Mouse (Mus musculus) duodenum, adult 2 months (tissue): Measurements from ENCODE around the gene Osgep. TPM values are rescaled to one million over a fixed set of nuclear protein-coding genes. Genes with fewer than 3 reads are reported as not detected.

ENCODE experiments used
- polyA plus RNA-seq: library from polyadenylated mRNA; depleted of rRNA; stranded (reverse); fragments of >200 nt; gene quantifications from 2 replicates; pipeline ENCODE4 v1.2.3, GENCODE M21; 2012; ENCODE audit warnings: low replicate concordance; rRNA removed

The Osgep gene
- polyA plus RNA-seq: 59.8 and 114 TPM in 2 replicates

DNA sequence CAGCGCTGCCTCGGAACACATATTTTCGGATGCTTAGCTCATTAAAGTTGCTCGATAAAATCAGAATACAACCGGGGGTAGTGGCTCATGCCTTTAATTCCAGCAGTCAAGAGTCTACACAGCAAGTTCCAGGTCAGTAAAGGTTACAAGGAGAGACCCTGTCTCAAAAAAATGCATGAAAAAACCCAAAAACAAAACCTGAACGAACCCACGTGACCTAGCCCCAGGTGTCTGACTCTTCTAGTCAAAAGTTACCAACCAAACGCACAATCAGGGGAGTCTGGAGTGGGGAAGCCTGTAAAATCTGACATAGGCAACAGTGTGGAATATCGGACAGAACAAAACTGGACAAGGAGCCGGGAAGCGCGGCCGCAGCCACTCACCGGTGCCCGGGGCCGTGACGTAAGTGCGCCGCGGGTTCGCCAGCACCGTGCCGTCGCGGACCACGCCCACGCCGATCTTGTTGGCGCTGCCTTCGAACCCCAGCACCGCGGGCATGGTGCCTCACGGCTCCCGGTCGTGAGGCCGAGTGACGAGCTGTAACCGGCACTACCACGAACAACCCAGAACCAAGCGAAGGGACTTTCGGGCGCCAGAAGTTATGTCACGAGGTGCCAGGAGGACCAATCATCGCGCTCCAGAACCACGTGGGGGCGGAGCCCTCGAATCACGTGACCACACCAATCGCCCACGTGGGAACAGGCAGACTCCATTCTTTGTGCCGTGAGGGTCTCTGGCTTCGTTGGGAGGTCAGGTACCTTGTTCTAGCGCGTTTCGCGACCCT, at the start of gene Osgep, which contains the start of gene Apex1:
Osgep (minus strand) TSS at position 613 of the 784 bp plus-strand sequence.
Apex1 (plus strand) TSS at position 688 of the 784 bp plus-strand sequence.

DNA sequence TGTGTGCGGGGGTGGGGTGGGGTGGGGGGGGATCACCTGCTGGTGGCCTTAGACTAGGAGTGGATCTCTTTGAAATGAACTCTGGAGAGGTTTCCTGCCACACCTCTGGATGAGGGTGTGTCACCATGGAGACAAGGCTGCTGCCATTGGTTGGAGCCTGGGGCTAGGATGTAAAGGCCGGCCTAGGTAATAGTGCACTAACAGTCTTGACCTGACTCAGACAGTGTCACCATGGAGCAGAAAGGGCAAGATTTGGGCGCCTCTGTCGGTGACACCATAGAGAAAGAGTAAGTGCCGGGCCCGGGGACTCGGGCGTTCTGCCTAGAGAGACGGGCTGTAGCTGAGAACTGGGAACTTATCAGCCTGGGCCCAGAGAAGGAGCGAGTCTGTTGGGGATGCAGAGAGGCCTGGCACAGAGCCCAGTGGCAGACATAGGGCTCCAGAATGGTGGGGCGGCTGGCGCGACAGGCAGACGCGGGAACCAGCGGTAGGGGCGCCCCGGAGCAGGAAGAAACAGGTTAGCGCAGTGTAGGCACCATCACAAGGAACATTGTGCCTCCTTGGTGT, 31.3 kb upstream of the Osgep start, which contains the start of gene Pnp2:
Pnp2 (plus strand) TSS at position 51 of the 567 bp plus-strand sequence.

DNA sequence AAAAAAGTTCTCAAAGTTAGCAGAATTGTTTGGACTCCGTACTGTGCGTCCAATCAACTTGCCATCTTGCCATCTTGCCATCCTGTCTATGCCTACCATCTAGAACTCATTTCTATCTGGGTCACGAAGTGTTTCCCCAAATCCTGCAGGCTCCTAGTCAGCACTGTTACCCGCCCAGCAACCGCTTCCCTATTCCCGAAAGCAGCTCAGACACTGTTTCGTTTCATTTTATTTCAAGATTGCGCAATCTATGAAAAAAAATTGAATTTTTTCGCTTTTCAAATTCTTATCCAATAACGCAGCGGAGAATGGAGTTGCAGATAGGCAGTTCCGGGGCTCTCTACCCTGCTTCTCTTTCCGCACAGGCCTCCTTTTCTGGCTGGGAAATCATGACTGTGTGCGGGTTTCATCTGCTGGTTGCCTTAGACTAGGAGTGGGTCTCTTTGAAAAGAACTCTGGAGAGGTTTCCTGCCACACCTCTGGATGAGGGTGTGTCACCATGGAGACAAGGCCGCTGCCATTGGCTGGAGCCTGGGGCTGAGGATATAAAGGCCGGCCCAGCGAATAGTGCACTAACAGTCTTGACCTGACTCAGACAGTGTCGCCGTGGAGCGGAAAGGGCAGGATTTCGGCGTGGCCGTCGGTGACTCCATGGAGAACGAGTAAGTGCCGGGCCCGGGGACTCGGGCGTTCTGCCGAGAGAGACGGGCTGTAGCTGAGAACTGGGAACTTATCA, 19.4 kb upstream of the Osgep start, which contains the start of gene Gm49342:
Gm49342 (plus strand) TSS at position 586 of the 736 bp plus-strand sequence.

DNA sequence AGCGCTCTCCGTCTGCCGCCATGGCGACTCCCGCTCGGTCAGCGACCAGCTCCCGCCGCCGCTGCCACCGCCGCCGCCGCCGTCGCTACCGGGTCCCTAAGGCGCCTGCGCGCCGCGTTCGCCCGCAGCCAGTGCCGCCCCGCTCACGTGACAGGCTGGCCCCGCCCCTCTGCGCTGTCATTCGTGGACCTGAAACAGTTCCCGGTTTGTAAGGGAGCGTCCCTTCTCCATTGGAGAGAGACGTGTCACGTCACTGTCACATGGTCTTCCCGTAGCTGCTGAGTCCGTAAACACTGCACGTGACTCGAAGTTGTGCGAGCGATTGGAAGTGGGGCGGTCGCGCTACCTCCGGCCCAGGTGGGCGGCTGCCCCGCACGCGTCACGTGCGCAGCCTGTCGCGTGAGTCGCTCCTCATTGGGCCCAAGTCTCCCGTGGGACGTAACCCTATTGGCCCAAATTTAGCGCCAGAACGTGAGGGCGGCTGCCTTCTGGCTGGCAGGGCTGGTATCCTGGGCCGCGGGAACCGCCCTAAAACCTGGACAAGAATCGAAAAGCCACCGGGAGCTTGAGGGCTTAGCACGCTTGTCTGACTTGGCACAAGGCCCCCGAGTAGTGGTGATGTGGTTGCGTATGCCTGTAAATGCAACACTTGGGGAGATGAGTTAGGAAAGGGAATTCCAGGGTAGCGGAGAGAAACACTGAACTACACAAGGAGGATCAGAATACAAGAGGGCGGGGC, 6.2 kb upstream of the Osgep start, which contains the start of the genes Pip4p1 and Pnp:
Pip4p1 (minus strand) TSS at position 103 of the 739 bp plus-strand sequence.
Pnp (plus strand) TSS at position 329 of the 739 bp plus-strand sequence.

DNA sequence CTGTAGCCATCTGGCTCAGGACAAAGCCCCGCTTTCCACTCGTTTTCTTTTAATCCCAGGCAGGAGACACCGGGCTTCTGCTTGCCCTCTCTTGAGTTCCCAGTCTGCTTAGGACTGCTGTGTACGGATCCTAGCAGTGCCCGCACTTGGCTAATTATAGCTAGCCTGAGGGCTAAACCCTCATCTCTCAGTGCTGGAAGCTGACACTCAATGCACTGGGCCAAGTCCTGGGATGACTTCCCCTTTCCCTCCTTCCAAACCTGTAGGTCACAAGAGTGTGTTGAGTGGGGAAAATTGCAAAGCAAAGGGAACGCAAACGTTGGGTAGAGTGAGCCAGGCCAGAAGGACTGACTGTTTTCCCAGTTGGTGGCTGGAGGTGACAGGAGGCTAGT, 27.3 kb downstream of the Osgep start, which contains the start of gene Klhl33:
Klhl33 (minus strand) TSS at position 134 of the 392 bp plus-strand sequence.

DNA sequence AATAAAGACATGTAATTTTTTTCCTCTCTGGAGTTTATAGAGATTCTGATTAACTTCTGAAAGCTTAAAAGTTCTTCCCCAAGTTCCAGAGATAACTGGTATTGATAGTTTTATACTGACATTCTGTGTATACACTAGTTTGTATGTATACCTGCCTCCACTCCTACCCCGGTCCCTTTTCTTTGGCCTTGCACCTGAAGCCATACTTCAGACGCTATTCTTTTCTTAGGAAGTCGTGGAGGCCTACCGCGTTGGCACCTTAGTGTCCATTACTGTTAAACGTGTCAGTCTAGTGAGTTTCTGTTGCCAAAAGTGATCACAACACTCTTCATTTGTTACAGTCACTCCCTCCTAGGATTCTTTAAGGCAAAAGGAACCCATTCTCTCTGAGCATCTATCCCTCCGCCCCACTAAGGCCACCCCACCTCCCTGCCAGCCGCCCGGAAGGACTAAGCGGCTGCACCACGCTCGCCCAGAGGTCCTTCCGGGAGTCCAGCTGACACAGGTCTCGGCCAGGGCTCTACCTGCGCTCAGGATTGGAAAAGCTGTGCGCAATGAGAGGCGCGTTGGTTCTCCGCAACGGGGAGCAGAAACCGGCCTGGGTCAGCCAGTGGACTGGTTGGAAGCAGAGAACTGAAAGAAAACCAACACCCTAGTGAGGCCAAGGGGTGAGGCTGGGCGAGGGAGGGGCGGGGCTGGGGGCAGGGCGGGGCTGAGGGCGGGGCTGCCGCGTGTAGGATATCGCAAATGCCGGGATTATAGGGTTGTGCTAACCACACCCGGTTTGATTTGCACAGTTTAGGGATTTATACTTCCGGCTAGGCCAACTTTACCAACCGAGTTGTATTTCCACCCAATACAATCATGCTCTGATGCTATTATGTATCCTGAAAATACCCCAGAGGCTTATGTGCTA, 54.5 kb downstream of the Osgep start, which contains the start of gene Tep1:
Tep1 (minus strand) TSS at position 672 of the 916 bp plus-strand sequence.

Other genes starting within 250 kb of the Osgep start
- not detected in 2 replicates for gene Olfr747, start 231.7 kb downstream of the Osgep start, polyA plus RNA-seq
- not detected in 2 replicates for gene Olfr748, start 217.5 kb downstream of the Osgep start, polyA plus RNA-seq
- gene Olfr749, start 179.8 kb downstream of the Osgep start, polyA plus RNA-seq: not detected in 2 replicates
- gene Ttc5, start 139.4 kb downstream of the Osgep start, polyA plus RNA-seq: 11.4 and 14.5 TPM in 2 replicates
- gene Ccnb1ip1, start 117.2 kb downstream of the Osgep start, polyA plus RNA-seq: not detected in 2 replicates
- 3.8 and 4.2 TPM in 2 replicates for gene Parp2, start 117.1 kb downstream of the Osgep start, polyA plus RNA-seq
- 47.0 and 78.2 TPM in 2 replicates for gene Tep1, start 54.3 kb downstream of the Osgep start, polyA plus RNA-seq
- gene Klhl33, start 27.4 kb downstream of the Osgep start, polyA plus RNA-seq: 1.1 and 1.4 TPM in 2 replicates
- 9.8 and 11.7 TPM in 2 replicates for gene Apex1, start 75 bp upstream of the Osgep start, polyA plus RNA-seq
- 51.5 and 99.7 TPM in 2 replicates for gene Pip4p1, start 6.0 kb upstream of the Osgep start, polyA plus RNA-seq
- gene Pnp, start 6.2 kb upstream of the Osgep start, polyA plus RNA-seq: 36.3 and 64.3 TPM in 2 replicates
- gene Gm49342, start 19.6 kb upstream of the Osgep start, polyA plus RNA-seq: 8.9 TPM in 1 of 2 replicates, not detected in the other
- 22.4 and 57.7 TPM in 2 replicates for gene Pnp2, start 31.1 kb upstream of the Osgep start, polyA plus RNA-seq
- gene Rnase10, start 82.9 kb upstream of the Osgep start, polyA plus RNA-seq: not detected in 2 replicates
- not detected in 2 replicates for gene Rnase9, start 117.0 kb upstream of the Osgep start, polyA plus RNA-seq
- not detected in 2 replicates for gene Rnase11, start 125.3 kb upstream of the Osgep start, polyA plus RNA-seq
- 0.21 TPM in 1 of 2 replicates, not detected in the other for gene Rnase12, start 132.8 kb upstream of the Osgep start, polyA plus RNA-seq
- gene Olfr750, start 149.5 kb upstream of the Osgep start, polyA plus RNA-seq: 0.09 TPM in 1 of 2 replicates, not detected in the other
- gene Rnase4, start 166.2 kb upstream of the Osgep start, polyA plus RNA-seq: 73.0 and 83.3 TPM in 2 replicates
- 18.9 and 27.3 TPM in 2 replicates for gene Ang, start 166.3 kb upstream of the Osgep start, polyA plus RNA-seq
- gene Eddm3b, start 189.5 kb upstream of the Osgep start, polyA plus RNA-seq: not detected in 2 replicates
- 4.8 and 5.2 TPM in 2 replicates for gene Rnase6, start 199.0 kb upstream of the Osgep start, polyA plus RNA-seq
- 35.3 and 1,063 TPM in 2 replicates for gene Rnase1, start 221.9 kb upstream of the Osgep start, polyA plus RNA-seq
- gene Rnase2b, start 237.4 kb upstream of the Osgep start, polyA plus RNA-seq: not detected in 2 replicates